Mouse (Mus musculus): ENCODE data around the gene Lag3.

- TF ChIP-seq TAL1 (IDR thresholded peaks at IDR 0.05; ENCODE audit: low read length), result no peak
- TF ChIP-seq GATA1 (IDR thresholded peaks at IDR 0.05; ENCODE audit: low read length), result no peak
Measured at GRCm38 (mm10) chr6:124918331-124918690, 6.8 kb upstream of the Lag3 start.

All from erythroblast, embryonic 14.5 days (primary cell).